Mouse (Mus musculus): ENCODE data around the gene Usp5. TPM values are rescaled to one million over a fixed set of nuclear protein-coding genes. Genes with fewer than 3 reads are reported as not detected.
A peak's percentile ranks its signal among the peaks of the same experiment; 100 is the strongest.
"Not testable (repeated sequence)": the region's sequence is repeated elsewhere in the genome, so short reads cannot be mapped to it uniquely, and the experiment has no call there.

Gene Usp5
- polyA plus RNA-seq, 1 experiment from 2014 or later: 98.3 TPM

GRCm38 (mm10) chr6:124809775-124810538 lies 19.3 kb downstream of the Usp5 start:
- peak overlapping the region; percentile 70 for H3K4me3 ChIP-seq
- peaks cover 71% of the 10 kb centered on the region for H3K4me1 ChIP-seq
- H3K27ac ChIP-seq (replicated peaks): peak overlapping the region; percentile 97
- peak overlapping the region; percentile 87 for H3K9ac ChIP-seq
- 42% methylated on average over 14 of the region's 14 CpGs for WGBS
- H3K4me2 ChIP-seq: peak overlapping the region; percentile 96
- no peaks in the 10 kb centered on the region for H3K9me3 ChIP-seq
- H3K27me3 ChIP-seq (replicated peaks): no peaks in the 10 kb centered on the region
- ATAC-seq (ENCODE audit: extremely low read depth, insufficient number of reproducible peaks, low FRiP score, low TSS enrichment): no peak
- peaks cover 31% of the 10 kb centered on the region for H3K36me3 ChIP-seq

DNA sequence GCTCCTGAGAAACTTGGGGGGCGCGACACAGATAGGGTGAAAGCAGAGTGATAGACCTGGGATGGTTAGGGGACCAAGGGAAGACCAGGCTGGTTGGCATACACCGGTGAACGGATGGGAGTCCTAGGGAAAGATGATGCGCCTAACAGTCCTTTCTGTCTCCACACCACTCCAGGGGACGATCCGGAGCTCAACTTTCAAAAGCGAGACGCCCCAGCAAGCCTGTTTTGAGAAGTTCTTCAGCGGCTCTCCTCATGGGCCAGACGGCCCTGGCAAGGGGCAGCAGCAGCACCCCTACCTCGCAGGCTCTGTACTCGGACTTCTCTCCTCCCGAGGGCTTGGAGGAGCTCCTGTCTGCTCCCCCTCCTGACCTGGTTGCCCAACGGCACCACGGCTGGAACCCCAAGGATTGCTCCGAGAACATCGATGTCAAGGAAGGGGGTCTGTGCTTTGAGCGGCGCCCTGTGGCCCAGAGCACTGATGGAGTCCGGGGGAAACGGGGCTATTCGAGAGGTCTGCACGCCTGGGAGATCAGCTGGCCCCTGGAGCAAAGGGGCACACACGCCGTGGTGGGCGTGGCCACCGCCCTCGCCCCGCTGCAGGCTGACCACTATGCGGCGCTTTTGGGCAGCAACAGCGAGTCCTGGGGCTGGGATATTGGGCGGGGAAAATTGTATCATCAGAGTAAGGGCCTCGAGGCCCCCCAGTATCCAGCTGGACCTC lies 20.1 kb downstream of the Usp5 start:
- H3K36me3 ChIP-seq: peaks cover 29% of the 10 kb centered on the region
- H3K27ac ChIP-seq (replicated peaks): peak overlapping the region; percentile 97
- peaks cover 64% of the 10 kb centered on the region for H3K4me1 ChIP-seq
- WGBS: under 1% methylated on average over 35 of the region's 35 CpGs
- H3K4me2 ChIP-seq: peak overlapping the region; percentile 96
- H3K9ac ChIP-seq: peak overlapping the region; percentile 87
- H3K9me3 ChIP-seq: no peaks in the 10 kb centered on the region
- peak overlapping the region; percentile 70 for H3K4me3 ChIP-seq
- H3K27me3 ChIP-seq (replicated peaks): no peaks in the 10 kb centered on the region
- ATAC-seq (ENCODE audit: extremely low read depth, insufficient number of reproducible peaks, low FRiP score, low TSS enrichment): peak; percentile 29; the same call in 1 of the 2 replicates

DNA sequence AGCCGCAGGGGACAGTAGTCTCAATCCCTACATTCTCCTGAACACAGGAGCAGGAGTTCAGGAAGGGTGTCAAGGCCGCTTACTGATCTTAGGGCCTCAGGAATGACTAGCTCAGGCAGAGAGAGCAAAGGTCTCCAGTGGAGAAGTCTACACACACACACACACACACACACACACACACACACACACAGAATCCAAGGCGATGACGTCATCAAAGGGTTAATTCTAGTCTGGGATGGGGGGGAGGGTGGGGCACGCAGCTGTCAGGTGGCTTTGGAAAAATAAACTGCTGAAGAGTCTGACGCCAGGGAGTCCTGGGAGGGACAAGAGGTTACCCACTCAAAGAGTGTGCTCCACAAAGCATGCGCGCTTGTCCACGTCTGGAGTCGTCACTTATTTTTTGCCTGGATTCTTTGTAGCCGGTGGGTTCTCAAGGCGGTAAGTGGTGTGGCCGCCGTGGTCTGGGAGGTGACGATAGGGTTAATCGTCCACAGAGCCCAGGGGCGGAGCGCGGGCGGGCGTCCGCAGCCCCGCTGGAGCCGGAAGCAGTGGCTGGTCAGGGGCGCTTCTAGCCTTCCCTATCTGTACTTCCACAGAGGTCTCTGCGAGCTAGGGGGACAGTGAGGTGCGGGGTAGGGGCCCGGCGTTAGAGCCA lies 20.8 kb downstream of the Usp5 start, which contains the start of gene Spsb2:
Gene Spsb2, plus strand, starts transcription at position 304 of the 655 bp plus-strand sequence.
- 3% methylated on average over 29 of the region's 29 CpGs for WGBS
- no peaks in the 10 kb centered on the region for H3K9me3 ChIP-seq
- H3K4me1 ChIP-seq: peaks cover 62% of the 10 kb centered on the region

DNA sequence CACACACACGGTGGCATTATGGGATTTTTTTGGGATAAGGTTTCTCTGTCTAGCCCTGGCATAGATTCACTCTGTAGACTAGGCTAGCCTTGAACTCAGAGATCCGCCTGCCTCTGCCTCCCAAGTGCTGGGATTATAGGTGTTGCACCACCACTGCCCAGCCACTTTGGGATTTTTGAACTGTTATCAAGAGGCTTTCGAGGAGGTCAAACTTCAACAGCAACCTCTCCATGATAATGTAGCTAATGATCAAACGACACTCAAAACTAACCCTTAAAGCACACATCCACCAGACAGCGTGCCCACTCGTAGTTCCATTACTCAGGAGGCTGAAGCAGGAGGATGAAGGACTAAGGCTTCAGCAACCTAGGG lies 21.3 kb downstream of the Usp5 start:
- peaks cover 61% of the 10 kb centered on the region for H3K4me1 ChIP-seq
- H3K4me2 ChIP-seq: peak overlapping the region; percentile 96
- H3K9me3 ChIP-seq: no peaks in the 10 kb centered on the region
- peak overlapping the region; percentile 70 for H3K4me3 ChIP-seq
- H3K36me3 ChIP-seq: peaks cover 29% of the 10 kb centered on the region
- WGBS: 63% methylated on average over 6 of the region's 6 CpGs
- no peaks in the 10 kb centered on the region for H3K27me3 ChIP-seq (replicated peaks)
- peak overlapping the region; percentile 87 for H3K9ac ChIP-seq
- no peak for ATAC-seq (ENCODE audit: extremely low read depth, insufficient number of reproducible peaks, low FRiP score, low TSS enrichment)
- H3K27ac ChIP-seq (replicated peaks): peak overlapping the region; percentile 97

More for the DNA sequence above, 20.8 kb downstream of the Usp5 start, which contains the start of gene Spsb2:
- peaks cover 29% of the 10 kb centered on the region for H3K36me3 ChIP-seq
- no peaks in the 10 kb centered on the region for H3K27me3 ChIP-seq (replicated peaks)
- peak within 1 kb of the TSS; percentile 87 for H3K9ac ChIP-seq
- H3K4me2 ChIP-seq: peak within 1 kb of the TSS; percentile 96
- peak; percentile 50 for ATAC-seq (ENCODE audit: extremely low read depth, insufficient number of reproducible peaks, low FRiP score, low TSS enrichment)
- peak within 1 kb of the TSS; percentile 97 for H3K27ac ChIP-seq (replicated peaks)
- H3K4me3 ChIP-seq: peak within 1 kb of the TSS; percentile 70

GRCm38 (mm10) chr6:124807366-124807765 lies 21.9 kb downstream of the Usp5 start:
- no peak for ATAC-seq (ENCODE audit: extremely low read depth, insufficient number of reproducible peaks, low FRiP score, low TSS enrichment)
- WGBS: 49% methylated on average over 4 of the region's 4 CpGs
- Histone ChIP-seq H3K36me3 (peaks cover 25% of the 10 kb centered on the region), H3K27ac (replicated peaks) (peak overlapping the region; percentile 97), H3K4me3 (no peak overlapping the region), H3K9ac (peak overlapping the region; percentile 37; the same call in 1 of the 2 replicates), H3K9me3 (no peaks in the 10 kb centered on the region), H3K4me2 (peak overlapping the region; percentile 14), H3K27me3 (replicated peaks) (no peaks in the 10 kb centered on the region), H3K4me1 (peaks cover 58% of the 10 kb centered on the region)

DNA sequence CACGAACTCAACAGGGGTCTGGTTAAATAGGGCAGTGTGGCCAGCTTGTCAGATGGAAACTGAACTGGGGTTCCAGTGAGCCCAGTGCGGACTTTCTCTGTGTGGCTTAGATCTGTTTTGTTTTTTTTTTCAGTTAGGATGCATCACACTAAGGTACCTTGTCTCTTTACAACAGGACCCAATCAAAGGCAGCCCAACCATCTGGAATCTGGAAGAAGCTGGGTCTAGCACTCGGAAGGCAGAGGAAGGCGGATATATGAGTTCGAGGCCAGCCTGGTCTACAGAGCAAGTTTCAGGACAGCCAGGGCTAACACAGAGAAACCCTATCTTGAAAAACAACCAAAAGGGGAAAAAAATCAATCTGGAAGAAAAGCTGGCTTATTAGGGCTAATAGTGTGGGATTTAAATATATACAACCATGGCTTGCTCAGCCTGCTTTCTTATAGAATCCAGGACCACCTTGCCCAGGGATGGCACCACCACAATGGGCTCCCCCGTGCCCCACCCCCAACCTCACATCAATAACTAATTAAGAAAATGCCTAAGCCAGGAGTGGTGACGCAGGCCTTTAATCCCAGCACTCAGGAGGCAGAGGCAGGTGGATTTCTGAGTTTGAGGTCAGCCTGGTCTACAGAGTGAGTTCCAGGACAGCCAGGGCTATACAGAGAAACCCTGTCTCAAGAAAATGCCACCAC lies 22.7 kb downstream of the Usp5 start:
- peaks cover 51% of the 10 kb centered on the region for H3K4me1 ChIP-seq
- peak overlapping the region; percentile 80 for H3K9ac ChIP-seq
- peak overlapping the region; percentile 78 for H3K4me2 ChIP-seq
- peak overlapping the region; percentile 93 for H3K27ac ChIP-seq (replicated peaks)
- 76% methylated on average over 7 of the region's 7 CpGs for WGBS
- H3K9me3 ChIP-seq: no peaks in the 10 kb centered on the region
- peak overlapping the region; percentile 60 for H3K4me3 ChIP-seq
- peaks cover 17% of the 10 kb centered on the region for H3K36me3 ChIP-seq
- no peak for ATAC-seq (ENCODE audit: extremely low read depth, insufficient number of reproducible peaks, low FRiP score, low TSS enrichment)
- H3K27me3 ChIP-seq (replicated peaks): no peaks in the 10 kb centered on the region

GRCm38 (mm10) chr6:124805341-124806321 lies 23.7 kb downstream of the Usp5 start:
- Histone ChIP-seq H3K4me1 (peaks cover 46% of the 10 kb centered on the region), H3K9me3 (no peaks in the 10 kb centered on the region), H3K9ac (peak overlapping the region; percentile 80), H3K27ac (replicated peaks) (peak overlapping the region; percentile 93), H3K4me2 (peak overlapping the region; percentile 78), H3K36me3 (peaks cover 8% of the 10 kb centered on the region), H3K4me3 (peak overlapping the region; percentile 60), H3K27me3 (replicated peaks) (no peaks in the 10 kb centered on the region)
- 2% methylated on average over 34 of the region's 34 CpGs for WGBS
- ATAC-seq (ENCODE audit: extremely low read depth, insufficient number of reproducible peaks, low FRiP score, low TSS enrichment): peak; percentile 82

- Histone ChIP-seq H3K4me1 (peaks cover 34% of the 10 kb centered on the region), H3K9ac (no peak overlapping the region)
- ATAC-seq (ENCODE audit: extremely low read depth, insufficient number of reproducible peaks, low FRiP score, low TSS enrichment): no peak
Measured at GRCm38 (mm10) chr6:124804341-124804740, 24.9 kb downstream of the Usp5 start.

GRCm38 (mm10) chr6:124803691-124804090 lies 25.6 kb downstream of the Usp5 start:
- H3K9me3 ChIP-seq; ATAC-seq (ENCODE audit: extremely low read depth, insufficient number of reproducible peaks, low FRiP score, low TSS enrichment); H3K4me2 ChIP-seq; H3K27me3 ChIP-seq (replicated peaks); H3K4me3 ChIP-seq; H3K9ac ChIP-seq; H3K27ac ChIP-seq (replicated peaks); H3K36me3 ChIP-seq: not testable (repeated sequence)
- peaks cover 34% of the 10 kb centered on the region for H3K4me1 ChIP-seq
- WGBS: 88% methylated on average over 4 of the region's 4 CpGs

More at GRCm38 (mm10) chr6:124804341-124804740, 24.9 kb downstream of the Usp5 start:
- H3K27ac ChIP-seq (replicated peaks): no peak overlapping the region; the same call in 1 of the 2 replicates
- 78% methylated on average over 3 of the region's 3 CpGs for WGBS
- H3K4me2 ChIP-seq: no peak overlapping the region; the same call in 1 of the 2 replicates
- H3K36me3 ChIP-seq: no peaks in the 10 kb centered on the region
- H3K4me3 ChIP-seq: no peak overlapping the region
- H3K9me3 ChIP-seq: no peaks in the 10 kb centered on the region
- no peaks in the 10 kb centered on the region for H3K27me3 ChIP-seq (replicated peaks)

DNA sequence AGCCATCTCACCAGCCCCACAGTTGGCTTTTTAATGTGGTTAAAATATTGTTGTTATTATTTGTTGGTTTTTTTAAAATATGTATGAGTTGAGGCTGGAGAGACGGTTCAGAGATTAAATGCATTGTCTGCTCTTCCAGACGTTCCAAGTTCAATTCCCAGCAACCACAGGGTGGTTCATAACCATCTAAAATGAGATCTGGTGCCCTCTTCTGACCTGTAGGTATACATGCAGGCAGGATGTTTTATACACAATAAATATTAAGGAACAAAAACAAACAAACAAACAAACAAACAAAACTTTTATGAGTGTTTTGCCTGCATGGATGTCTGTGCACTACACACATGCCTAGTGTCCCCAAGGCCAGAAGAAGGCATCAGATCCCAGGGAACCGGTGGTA lies 26.2 kb downstream of the Usp5 start:
- Histone ChIP-seq H3K27ac (replicated peaks) (no peak overlapping the region), H3K27me3 (replicated peaks) (no peaks in the 10 kb centered on the region), H3K36me3 (no peaks in the 10 kb centered on the region), H3K4me1 (peaks cover 31% of the 10 kb centered on the region), H3K9ac (no peak overlapping the region), H3K4me2 (no peak overlapping the region), H3K9me3 (no peaks in the 10 kb centered on the region), H3K4me3 (no peak overlapping the region)
- ATAC-seq (ENCODE audit: extremely low read depth, insufficient number of reproducible peaks, low FRiP score, low TSS enrichment): no peak
- WGBS: 78% methylated on average over 3 of the region's 3 CpGs
